Mouse (Mus musculus) spleen, postnatal 10 days (tissue): ENCODE measurements around the gene Ak9.
"Not testable (repeated sequence)": the region's sequence is repeated elsewhere in the genome, so short reads cannot be mapped to it uniquely, and the experiment has no call there.

Experiments
- DNase-seq, 2 experiments: peaks; one replicate each; pipeline ENCODE4 v3.0.0; 2021 to 2022; ENCODE audit warnings: low spot score in 2 of 2

Gene Ak9

GRCm38 (mm10) chr10:41332533-41333043 is 28.8 kb downstream of the Ak9 start:
- DNase-seq = no peak

GRCm38 (mm10) chr10:41341346-41341745 is 37.6 kb downstream of the Ak9 start:
- no peak for DNase-seq

DNA sequence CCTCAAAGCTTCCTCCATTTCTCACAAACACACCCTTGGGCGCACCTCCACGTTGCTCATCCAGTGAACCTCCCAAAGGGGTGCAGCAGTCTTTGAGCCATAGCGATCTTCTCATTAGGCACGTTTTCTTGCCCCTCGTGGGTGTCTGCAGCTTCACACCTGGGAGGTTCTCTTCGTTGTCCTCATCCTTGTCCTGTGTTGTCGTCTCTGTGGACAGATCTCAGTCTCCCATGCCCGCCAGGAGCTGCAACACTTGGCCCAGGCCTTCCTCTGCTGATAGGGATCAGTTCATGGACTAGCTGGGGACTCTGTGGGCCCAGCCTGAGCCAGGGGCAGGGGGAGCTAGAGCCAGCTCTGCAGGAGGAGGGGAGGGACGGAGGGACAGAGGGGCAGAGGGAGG is 61.3 kb downstream of the Ak9 start:
- no peak for DNase-seq

DNA sequence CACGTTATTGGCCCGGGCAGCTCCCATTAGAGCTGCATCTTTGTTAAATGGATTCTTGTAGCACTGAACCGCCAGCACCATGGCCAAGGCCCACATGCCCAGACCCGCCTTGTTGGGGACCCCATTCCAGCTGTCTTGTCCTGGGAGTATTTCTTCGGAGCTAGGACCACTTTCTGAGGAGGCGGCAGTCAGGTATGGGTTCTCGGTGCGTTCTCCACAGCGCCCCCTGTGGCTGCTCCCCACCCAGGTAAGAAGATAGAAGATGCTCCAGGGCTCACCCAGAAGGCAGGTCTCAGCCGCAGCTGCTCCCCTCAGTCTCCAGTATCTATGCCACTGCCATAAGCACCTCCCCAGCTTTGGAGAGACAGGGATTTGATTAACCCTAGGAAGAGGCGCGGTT is 76.7 kb downstream of the Ak9 start:
- DNase-seq = no peak

- DNase-seq = peak; percentile 24 to 84
Measured at GRCm38 (mm10) chr10:41385506-41386221, 81.9 kb downstream of the Ak9 start.

- no peak for DNase-seq
Measured at GRCm38 (mm10) chr10:41393555-41393954, 89.8 kb downstream of the Ak9 start.

- no peak for DNase-seq
Measured at GRCm38 (mm10) chr10:41401097-41401496, 97.3 kb downstream of the Ak9 start.

DNA sequence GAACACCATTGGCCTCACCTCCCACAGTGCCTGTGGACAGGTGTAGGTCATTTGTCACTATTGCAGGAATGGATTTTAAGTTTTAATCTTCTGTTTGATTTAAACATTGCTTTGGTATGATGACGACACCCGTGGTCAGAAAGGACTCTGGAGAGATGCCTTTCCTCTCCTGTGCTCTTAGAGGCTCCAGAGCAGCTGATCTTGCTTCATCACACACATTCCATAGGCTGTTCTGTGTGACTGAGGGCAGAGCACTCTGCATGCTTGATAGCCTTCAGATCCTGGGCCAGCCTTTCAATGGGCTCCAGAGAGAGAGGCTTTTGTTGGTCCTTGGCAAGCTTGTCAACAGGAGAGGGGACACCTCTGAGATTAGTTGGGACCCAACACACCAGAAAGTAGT is 99.6 kb downstream of the Ak9 start:
- no peak for DNase-seq

DNA sequence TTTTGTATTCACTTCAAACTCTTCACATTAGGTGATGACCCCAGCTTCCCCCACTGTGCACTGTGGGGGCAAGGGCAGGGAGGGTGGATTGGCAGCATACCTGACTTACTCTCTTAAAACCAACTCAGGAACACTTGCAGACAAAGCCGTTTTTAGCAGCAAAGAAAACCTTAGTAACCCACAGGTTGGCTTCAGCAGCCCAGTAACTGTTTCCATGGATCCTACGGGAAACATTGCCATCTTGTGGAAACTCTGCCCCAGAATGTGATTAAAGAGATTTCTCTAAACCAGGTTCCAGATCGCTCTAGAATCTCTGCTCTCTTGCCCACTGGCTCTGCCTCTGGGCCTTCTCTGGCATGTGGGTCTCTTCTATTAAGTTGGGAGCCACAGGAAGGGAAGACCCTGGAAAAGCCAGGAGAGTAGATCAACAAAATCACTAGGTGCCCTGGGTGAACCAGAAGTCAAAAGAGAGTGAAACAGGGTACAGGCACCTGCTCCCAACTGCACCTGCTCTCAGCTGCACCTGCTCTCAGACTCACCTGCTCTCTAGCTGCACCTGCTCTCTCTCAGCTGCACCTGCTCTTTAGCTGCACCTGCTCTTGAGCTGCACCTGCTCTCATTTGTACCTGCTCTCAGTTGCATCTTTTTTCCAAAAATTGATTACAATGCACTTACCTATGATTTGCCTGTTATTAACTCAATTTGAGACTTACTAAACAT is 100.3 kb downstream of the Ak9 start:
- DNase-seq = no peak

DNA sequence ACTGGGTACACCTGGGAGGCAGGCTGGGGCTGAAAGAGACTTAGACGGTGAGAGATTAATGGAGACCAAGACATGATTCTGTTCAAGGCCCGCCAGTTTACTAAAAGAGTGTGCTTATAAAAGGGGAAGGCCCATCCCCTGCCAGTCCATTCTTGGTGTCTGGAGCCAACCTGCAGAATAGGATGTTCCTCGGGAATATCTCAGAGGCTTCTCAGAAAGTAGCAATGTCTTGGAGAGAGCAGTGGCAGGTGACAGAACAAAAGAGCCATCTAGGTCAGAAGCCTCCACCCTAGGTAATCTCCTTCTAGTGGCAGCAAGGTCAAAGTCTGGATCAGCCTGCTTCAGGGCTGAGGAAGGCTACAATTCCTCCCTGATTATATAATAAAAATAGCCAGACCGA is 106.4 kb downstream of the Ak9 start:
- not testable (repeated sequence) for DNase-seq

DNA sequence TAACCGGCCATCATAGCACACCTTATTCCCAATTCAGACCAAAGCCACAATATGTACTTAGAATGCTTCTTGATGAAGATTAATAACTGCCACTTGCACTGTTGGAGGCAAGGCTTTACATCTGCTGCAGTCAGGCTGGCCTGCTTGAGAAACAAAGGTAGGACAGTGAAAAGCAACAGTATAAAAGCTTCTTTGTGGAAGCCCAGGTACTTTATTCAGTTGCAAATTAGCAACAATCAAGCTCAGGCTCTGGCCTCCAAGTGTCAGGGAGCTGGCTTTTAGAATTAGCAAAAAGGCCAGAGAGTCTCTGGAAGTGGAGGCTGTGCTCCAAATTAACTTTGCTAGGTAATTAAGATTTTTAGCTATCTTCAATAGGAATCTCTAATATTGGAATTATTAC is 107.0 kb downstream of the Ak9 start:
- DNase-seq = not testable (repeated sequence)

DNA sequence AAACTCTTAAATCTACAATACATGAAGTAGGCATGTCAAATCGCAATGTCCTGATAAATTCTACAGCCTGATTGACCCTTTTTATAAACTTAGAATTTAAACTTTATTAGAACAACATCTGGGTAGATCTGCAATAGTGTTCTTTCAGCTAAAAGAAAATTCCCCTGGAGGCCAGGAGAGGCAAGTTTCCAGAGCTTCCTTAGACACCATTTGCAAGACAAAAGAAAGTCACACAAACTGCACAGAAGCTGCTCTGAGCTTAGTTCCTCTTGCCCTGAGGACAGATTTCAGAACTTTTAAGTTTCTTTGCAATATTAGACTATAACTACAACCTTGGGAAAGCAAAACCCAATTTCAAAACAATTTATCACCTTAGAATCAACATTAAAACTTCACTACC is 109.7 kb downstream of the Ak9 start:
- not testable (repeated sequence) for DNase-seq

DNA sequence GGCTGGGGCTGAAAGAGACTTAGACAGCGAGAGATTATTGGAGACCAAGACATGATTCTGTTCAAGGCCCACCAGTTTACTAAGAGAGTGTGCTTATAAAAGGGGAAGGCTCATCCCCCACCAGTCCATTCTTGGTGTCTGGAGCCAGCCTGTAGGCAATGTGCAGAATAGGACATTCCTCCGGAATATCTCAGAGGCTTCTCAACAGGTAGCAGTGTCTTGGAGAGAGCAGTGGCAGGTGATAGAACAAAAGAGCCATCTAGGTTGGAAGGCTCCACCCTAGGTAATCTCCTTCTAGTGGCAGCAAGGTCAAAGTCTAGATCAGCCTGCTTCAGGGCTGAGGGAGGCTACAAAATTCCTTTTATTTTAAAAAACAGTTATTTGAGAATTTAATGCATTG is 111.6 kb downstream of the Ak9 start:
- DNase-seq = not testable (repeated sequence)

DNA sequence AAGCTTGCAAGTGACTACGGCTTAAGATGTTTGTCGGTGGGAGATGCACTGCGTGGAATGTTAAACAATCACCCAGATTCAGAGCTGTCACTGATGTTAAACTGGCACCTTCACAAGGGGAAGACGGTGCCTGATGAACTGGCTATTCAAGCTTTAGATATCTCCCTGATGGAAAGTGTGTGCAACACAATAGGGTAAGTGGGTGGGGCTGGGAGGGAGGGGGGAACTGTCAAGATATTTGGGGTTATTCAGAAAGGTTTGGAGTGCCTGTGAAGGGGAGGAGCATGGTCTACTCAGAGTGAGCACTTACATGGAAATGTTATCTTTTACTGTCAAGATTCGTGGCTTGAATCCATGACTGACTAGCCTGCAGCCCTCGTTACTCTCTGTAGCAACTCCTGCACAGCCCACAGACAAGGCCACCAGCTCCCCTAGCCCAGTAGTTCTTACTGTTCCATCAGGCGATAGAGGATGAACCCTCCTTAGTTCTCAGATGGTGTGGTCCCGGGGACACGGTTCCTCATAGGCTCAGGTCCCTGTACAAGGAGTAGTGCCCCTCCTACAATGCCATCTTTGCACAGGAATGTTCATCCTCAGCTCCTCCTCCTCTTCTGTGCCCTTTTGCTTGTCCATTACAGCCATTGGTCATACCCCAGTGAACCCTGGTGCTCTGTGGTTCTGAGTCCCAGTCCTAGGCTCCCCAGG is 116.9 kb downstream of the Ak9 start:
- DNase-seq = no peak

- no peak for DNase-seq
Measured at GRCm38 (mm10) chr10:41423681-41424080, 119.9 kb downstream of the Ak9 start.

DNA sequence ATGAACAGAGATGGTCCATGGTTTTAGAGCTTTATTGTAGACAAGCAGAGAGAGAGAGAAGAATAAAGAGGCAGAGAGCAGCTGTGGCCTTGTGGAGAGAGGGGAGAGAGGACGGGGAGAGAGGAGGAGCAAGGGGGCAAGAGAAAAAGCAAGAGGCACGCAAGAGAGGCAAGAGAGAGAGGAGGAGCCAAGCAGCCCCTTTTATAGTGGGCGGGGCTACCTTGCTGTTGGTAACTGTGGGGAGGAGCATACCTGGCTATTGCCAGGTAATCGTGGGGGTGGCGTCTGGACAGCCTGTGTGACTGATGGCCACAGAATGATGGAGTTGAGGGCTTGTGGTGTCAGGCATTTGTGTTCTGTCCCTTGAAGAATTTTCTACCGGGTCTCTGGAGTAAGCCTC is 122.6 kb downstream of the Ak9 start:
- no peak for DNase-seq

GRCm38 (mm10) chr10:41434624-41435023 is 130.8 kb downstream of the Ak9 start:
- peak in 1 of 2 experiments; percentile 65 for DNase-seq

- DNase-seq = no peak
Measured at GRCm38 (mm10) chr10:41435141-41435540, 131.4 kb downstream of the Ak9 start.

- DNase-seq = no peak
Measured at GRCm38 (mm10) chr10:41448216-41448615, 144.4 kb downstream of the Ak9 start.

DNA sequence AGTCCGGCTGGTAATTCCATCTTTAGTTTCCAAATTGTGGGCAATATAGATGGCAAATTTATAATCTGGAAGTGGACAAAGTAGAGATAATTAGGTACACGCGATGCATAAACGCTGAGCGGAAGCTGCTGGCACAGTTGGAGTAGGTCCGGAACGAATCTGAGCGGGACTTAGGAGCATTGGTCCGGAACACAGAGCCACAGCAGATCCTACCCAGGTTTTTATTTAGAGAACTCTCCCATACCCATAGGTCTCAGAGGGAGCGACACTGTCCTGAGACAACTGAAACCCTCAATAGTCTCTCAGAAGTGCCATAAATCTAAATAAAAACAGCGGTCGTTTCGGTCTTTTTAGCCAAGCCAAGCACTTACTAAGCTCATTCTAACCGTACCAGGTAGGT is 145.9 kb downstream of the Ak9 start:
- peak in 1 of 2 experiments; percentile 32 for DNase-seq

- peak; percentile 95 to 99 for DNase-seq
Measured at GRCm38 (mm10) chr10:41450137-41450670, 146.4 kb downstream of the Ak9 start, which contains the start of gene Zbtb24. TSS of gene Zbtb24 (plus strand) at chr10:41450383.
